ENCODE assay signal across 11 mouse cellular contexts in genomic region chr6:40432346-40433275, GRCm38 (mm10). TPM values are rescaled to one million over a fixed set of nuclear protein-coding genes. Genes with fewer than 3 reads are reported as not detected.
A peak's percentile ranks its signal among the peaks of the same experiment; 100 is the strongest.
DNase-seq lines count a peak whose midpoint lies in the region; ATAC-seq and TF ChIP-seq lines count a peak whose summit lies in the region.
"Had no signal": no experiment of that assay in that cellular context is flagged by ENCODE, and none has a peak within 500 bp of the region (broad histone marks: within the 10 kb centered on the region; RNA-seq: fewer than 3 reads in every experiment).

No protein-coding gene starts in this region.

- no peaks in the 10 kb centered on the region for H3K9me3 ChIP-seq in forebrain, embryonic 12.5 days
- no peaks in the 10 kb centered on the region for H3K9me3 ChIP-seq in forebrain, embryonic 11.5 days (ENCODE audit: control insufficient read depth, low read length)
- H3K9me3 ChIP-seq: embryonic facial prominence, embryonic 12.5 days had no signal

- WGBS in forebrain, embryonic 12.5 days, result 88% methylated on average over 17 of the region's 17 CpGs
- WGBS in forebrain, embryonic 11.5 days, result 91% methylated on average over 17 of the region's 17 CpGs
- WGBS in cerebellum, adult 2 months, result 19% methylated on average over 17 of the region's 17 CpGs

- no peak for DNase-seq in forebrain, embryonic 11.5 days (ENCODE audit: low spot score)
- peak; percentile 81 to 93 for DNase-seq in cerebellum, adult 2 months
- peak; percentile 58 for DNase-seq in induced T-regulatory cell, adult 2 months (ENCODE audit: low read depth)
- peak; percentile 46 for DNase-seq in naive thymus-derived CD4-positive, alpha-beta T cell, adult 2 months (ENCODE audit: low read depth)
- DNase-seq in c-Kit-positive CD71-positive TER-119-positive erythroid progenitor cells, embryonic 14.5 days (ENCODE audit: low spot score), result no peak
- DNase-seq in lung, postnatal 36 days, result no peak

- no peak for ATAC-seq in forebrain, embryonic 12.5 days (ENCODE audit: low FRiP score)
- ATAC-seq in forebrain, embryonic 11.5 days (replicated peaks; ENCODE audit: low FRiP score), result no peak
- ATAC-seq in monocyte, adult 5-6 weeks (replicated peaks; ENCODE audit: insufficient number of reproducible peaks, low FRiP score, low TSS enrichment, poor library complexity, severe bottlenecking), result no peak

- H3K27me3 ChIP-seq in forebrain, embryonic 12.5 days, result peaks cover 5% of the 10 kb centered on the region; the same call in 1 of the 2 replicates
- no peaks in the 10 kb centered on the region; the same call in 1 of the 2 replicates for H3K27me3 ChIP-seq in forebrain, embryonic 11.5 days (ENCODE audit: control insufficient read depth, insufficient read depth, low read length)
- no peaks in the 10 kb centered on the region for H3K27me3 ChIP-seq in cerebellum, adult 2 months (ENCODE audit: control insufficient read depth, insufficient read depth, low read length)

- no peaks in the 10 kb centered on the region for H3K36me3 ChIP-seq in forebrain, embryonic 12.5 days (replicated peaks)
- H3K36me3 ChIP-seq in forebrain, embryonic 11.5 days (ENCODE audit: control insufficient read depth, insufficient read depth, low read length), result no peaks in the 10 kb centered on the region
- H3K36me3 ChIP-seq: embryonic facial prominence, embryonic 12.5 days had no signal

- peak overlapping the region; percentile 46 for H3K27ac ChIP-seq in forebrain, embryonic 12.5 days
- H3K27ac ChIP-seq in forebrain, embryonic 11.5 days (ENCODE audit: low read depth, low read length), result no peak overlapping the region
- peak overlapping the region; percentile 77 for H3K27ac ChIP-seq in cerebellum, adult 2 months (ENCODE audit: insufficient read depth, low read length)
- H3K27ac ChIP-seq: embryonic facial prominence, embryonic 12.5 days had no signal

- no peak overlapping the region for H3K9ac ChIP-seq in forebrain, embryonic 12.5 days
- H3K9ac ChIP-seq in forebrain, embryonic 11.5 days (ENCODE audit: low read length), result no peak overlapping the region
- H3K9ac ChIP-seq: embryonic facial prominence, embryonic 12.5 days had no signal

- TF ChIP-seq POLR2A in cerebellum, adult 2 months (IDR thresholded peaks at IDR 0.05; ENCODE audit: borderline replicate concordance, insufficient read depth, low read length), result no peak

- H3K4me2 ChIP-seq in forebrain, embryonic 12.5 days, result no peak overlapping the region
- H3K4me2 ChIP-seq in forebrain, embryonic 11.5 days (ENCODE audit: low read depth, low read length, severe bottlenecking), result no peak overlapping the region
- H3K4me2 ChIP-seq: embryonic facial prominence, embryonic 12.5 days had no signal

- peaks cover 40% of the 10 kb centered on the region for H3K4me1 ChIP-seq in forebrain, embryonic 12.5 days
- H3K4me1 ChIP-seq in forebrain, embryonic 11.5 days (replicated peaks; ENCODE audit: control insufficient read depth, insufficient read depth, low read length), result peaks cover 5% of the 10 kb centered on the region
- peaks cover 27% of the 10 kb centered on the region; the same call in 1 of the 2 replicates for H3K4me1 ChIP-seq in cerebellum, adult 2 months (ENCODE audit: control insufficient read depth, insufficient read depth, low read length)

- H3K4me3 ChIP-seq in forebrain, embryonic 12.5 days (replicated peaks), result no peak overlapping the region
- H3K4me3 ChIP-seq in forebrain, embryonic 11.5 days (ENCODE audit: low read depth, low read length), result no peak overlapping the region
- H3K4me3 ChIP-seq in cerebellum, adult 2 months (replicated peaks; ENCODE audit: insufficient read depth, low read depth, low read length), result peak overlapping the region; percentile 46
- H3K4me3 ChIP-seq: embryonic facial prominence, embryonic 12.5 days had no signal

- TF ChIP-seq CTCF in cerebellum, adult 2 months (IDR thresholded peaks at IDR 0.05; ENCODE audit: borderline replicate concordance, insufficient read depth, low read depth, low read length), result no peak

RNA-seq across cellular contexts. Expression of gene E330009J07Rik, which starts 3.3 kb away (rescaled TPM):
- 25.8 and 28.4 TPM in 2 replicates for polyA plus RNA-seq in forebrain, embryonic 12.5 days (2016; fragmentation: Nextera tagmentation; extraction: Ambion mirVana)
- polyA plus RNA-seq in forebrain, embryonic 11.5 days (2014; fragmentation: Nextera tagmentation; extraction: Ambion mirVana), result 19.9 and 21.9 TPM in 2 replicates
- 64.6 and 67.0 TPM in 2 replicates for polyA plus RNA-seq in cerebellum, adult 2 months (2012; rRNA removed)
- 6.1 to 9.0 TPM (median 8.2 TPM) in 3 replicates for total RNA-seq in monocyte, adult 5-6 weeks (2017)

RNA-seq across cellular contexts. Expression of gene Wee2, which starts 6.3 kb away (rescaled TPM):
- polyA plus RNA-seq in forebrain, embryonic 12.5 days (2016; fragmentation: Nextera tagmentation; extraction: Ambion mirVana), result 0.19 and 0.24 TPM in 2 replicates
- polyA plus RNA-seq in forebrain, embryonic 11.5 days (2014; fragmentation: Nextera tagmentation; extraction: Ambion mirVana), result 0.12 and 0.15 TPM in 2 replicates
- polyA plus RNA-seq in cerebellum, adult 2 months (2012; rRNA removed), result 0.28 and 0.41 TPM in 2 replicates
- 0.19 TPM in 1 of 3 replicates, not detected in the others for total RNA-seq in monocyte, adult 5-6 weeks (2017)
- polyA plus RNA-seq: embryonic facial prominence, embryonic 12.5 days; heart, embryonic 14.5 days had no signal

RNA-seq across cellular contexts. Expression of gene Ssbp1, which starts 38.5 kb away (rescaled TPM):
- polyA plus RNA-seq in forebrain, embryonic 12.5 days (2016; fragmentation: Nextera tagmentation; extraction: Ambion mirVana), result 199 TPM in 2 replicates
- 177 and 197 TPM in 2 replicates for polyA plus RNA-seq in forebrain, embryonic 11.5 days (2014; fragmentation: Nextera tagmentation; extraction: Ambion mirVana)
- polyA plus RNA-seq in cerebellum, adult 2 months (2012; rRNA removed), result 44.5 and 47.0 TPM in 2 replicates
- 42.9 to 67.8 TPM (median 47.2 TPM) in 3 replicates for total RNA-seq in monocyte, adult 5-6 weeks (2017)

RNA-seq across cellular contexts. Expression of gene Tas2r137, which starts 58.4 kb away (rescaled TPM):
- not detected in 2 replicates for polyA plus RNA-seq in forebrain, embryonic 12.5 days (2016; fragmentation: Nextera tagmentation; extraction: Ambion mirVana)
- polyA plus RNA-seq in forebrain, embryonic 11.5 days (2014; fragmentation: Nextera tagmentation; extraction: Ambion mirVana), result not detected in 2 replicates
- polyA plus RNA-seq in cerebellum, adult 2 months (2012; rRNA removed), result 0.36 TPM in 1 of 2 replicates, not detected in the other
- not detected in 3 replicates for total RNA-seq in monocyte, adult 5-6 weeks (2017)
- total RNA-seq: left cerebral cortex, adult 8-10 months had no signal
- polyA plus RNA-seq: embryonic facial prominence, embryonic 12.5 days; heart, embryonic 14.5 days had no signal

Comparison
In these comparisons a context has a peak if more than half of its experiments do, and no peak if none do; other contexts are left out.
1. DNase-seq: peak in cerebellum, adult 2 months (2 of 2), induced T-regulatory cell, adult 2 months (single experiment) and naive thymus-derived CD4-positive, alpha-beta T cell, adult 2 months (single experiment); none in forebrain, embryonic 11.5 days (single experiment), c-Kit-positive CD71-positive TER-119-positive erythroid progenitor cells, embryonic 14.5 days (single experiment) and lung, postnatal 36 days (single experiment).